Mouse (Mus musculus) hindbrain, embryonic 16.5 days (tissue): ENCODE results near the gene Schip1. TPM values are rescaled to one million over a fixed set of nuclear protein-coding genes. Genes with fewer than 3 reads are reported as not detected.

Experiments used
- ATAC-seq: fragments of 200-750 bp; cut with Nextera tagmentation; 2 replicates; pipeline ENCODE4 v1.8.0; 2017; ENCODE audit warnings: moderate TSS enrichment, moderate library complexity
- H3K27ac ChIP-seq: fragments of 300-500 bp; sonication (generic); 2 replicates; pipeline ENCODE4 v1.5.1; 2014; ENCODE audit warnings: low read depth, mild to moderate bottlenecking, control low read depth, low read length, moderate library complexity
- H3K27me3 ChIP-seq: fragments of 300-500 bp; sonication (generic); replicated peaks from 2 replicates; pipeline ENCODE4 v1.6.1; 2014; ENCODE audit warnings: low read length; ENCODE audit not compliant: control insufficient read depth, insufficient read depth
- H3K36me3 ChIP-seq: fragments of 300-500 bp; sonication (generic); 2 replicates; pipeline ENCODE4 v1.6.1; 2014; ENCODE audit warnings: mild to moderate bottlenecking, low read length, moderate library complexity, mixed read lengths; ENCODE audit not compliant: control insufficient read depth, insufficient read depth
- H3K4me1 ChIP-seq: fragments of 300-500 bp; sonication (generic); 2 replicates; pipeline ENCODE4 v1.6.1; 2014; ENCODE audit warnings: low read depth, low read length; ENCODE audit not compliant: control insufficient read depth, insufficient read depth
- H3K4me2 ChIP-seq: fragments of 300-500 bp; sonication (generic); 2 replicates; pipeline ENCODE4 v1.6.1; 2014; ENCODE audit warnings: mild to moderate bottlenecking, low read length, control low read depth, moderate library complexity
- H3K4me3 ChIP-seq: fragments of 300-500 bp; sonication (generic); 2 replicates; pipeline ENCODE4 v1.5.1; 2014; ENCODE audit warnings: mild to moderate bottlenecking, low read length, control low read depth, moderate library complexity
- H3K9ac ChIP-seq: fragments of 300-500 bp; sonication (generic); 2 replicates; pipeline ENCODE4 v1.6.1; 2014; ENCODE audit warnings: low read depth, mild to moderate bottlenecking, control low read depth, low read length, moderate library complexity
- H3K9me3 ChIP-seq: fragments of 300-500 bp; sonication (generic); 2 replicates; pipeline ENCODE4 v1.6.1; 2014; ENCODE audit warnings: mild to moderate bottlenecking, low read length, moderate library complexity; ENCODE audit not compliant: control insufficient read depth
- WGBS: fragments of 180-500 bp; shearing (Covaris S2); extraction: QIAGEN DNeasy Blood & Tissue Kit; methylation state at CpG from one replicate; pipeline ENCODE4 v1.1.7; 2014; 5-methylcytosine and 5-hydroxymethylcytosine counted together
- polyA plus RNA-seq: library from polyadenylated mRNA; unstranded; fragments of >200 nt; fragmentation: Nextera tagmentation; extraction: Ambion mirVana; gene quantifications from 2 replicates; pipeline ENCODE4 v1.2.1, GENCODE M21; 2015

Gene Schip1
- polyA plus RNA-seq, 1 experiment from 2014 or later = 157 TPM

- Histone ChIP-seq H3K27me3 (no peaks in the 10 kb centered on the region), H3K27ac (no peak overlapping the region), H3K4me1 (no peaks in the 10 kb centered on the region), H3K36me3 (peaks cover 13% of the 10 kb centered on the region; the same call in 1 of the 2 replicates), H3K9me3 (no peaks in the 10 kb centered on the region), H3K9ac (no peak overlapping the region), H3K4me2 (no peak overlapping the region), H3K4me3 (no peak overlapping the region)
- 0 out of 2 replicates have a peak, but pooled peaks have one; percentile 9 for ATAC-seq
- 75% methylated on average over 4 of the region's 4 CpGs for WGBS
Measured at GRCm38 (mm10) chr3:68630261-68630660, 565.7 kb downstream of the Schip1 start.

- no peaks in the 10 kb centered on the region for H3K9me3 ChIP-seq
- 80% methylated on average over 3 of the region's 3 CpGs for WGBS
- H3K9ac ChIP-seq = no peak overlapping the region
- ATAC-seq = no peak
- no peaks in the 10 kb centered on the region for H3K4me1 ChIP-seq
- peaks cover 13% of the 10 kb centered on the region; the same call in 1 of the 2 replicates for H3K36me3 ChIP-seq
- no peak overlapping the region for H3K27ac ChIP-seq
- H3K4me3 ChIP-seq = no peak overlapping the region
- H3K27me3 ChIP-seq = no peaks in the 10 kb centered on the region
- H3K4me2 ChIP-seq = no peak overlapping the region
Measured at GRCm38 (mm10) chr3:68630821-68631220, 566.2 kb downstream of the Schip1 start.

GRCm38 (mm10) chr3:68632714-68633113 lies 568.1 kb downstream of the Schip1 start:
- Histone ChIP-seq H3K4me3 (no peak overlapping the region), H3K27ac (no peak overlapping the region), H3K4me1 (no peaks in the 10 kb centered on the region), H3K9ac (no peak overlapping the region), H3K4me2 (no peak overlapping the region), H3K9me3 (no peaks in the 10 kb centered on the region), H3K36me3 (no peaks in the 10 kb centered on the region; the same call in 1 of the 2 replicates), H3K27me3 (no peaks in the 10 kb centered on the region)
- WGBS = 86% methylated on average over 3 of the region's 3 CpGs
- no peak for ATAC-seq

GRCm38 (mm10) chr3:68633577-68633976 lies 569.0 kb downstream of the Schip1 start:
- 94% methylated on average over 4 of the region's 4 CpGs for WGBS

GRCm38 (mm10) chr3:68637960-68638359 lies 573.4 kb downstream of the Schip1 start:
- Histone ChIP-seq H3K27me3 (no peaks in the 10 kb centered on the region), H3K4me1 (no peaks in the 10 kb centered on the region), H3K36me3 (no peaks in the 10 kb centered on the region), H3K4me2 (no peak overlapping the region), H3K9me3 (no peaks in the 10 kb centered on the region), H3K4me3 (no peak overlapping the region), H3K9ac (no peak overlapping the region), H3K27ac (no peak overlapping the region)
- ATAC-seq = no peak
- WGBS = 24% methylated on average over 7 of the region's 7 CpGs

More at GRCm38 (mm10) chr3:68633577-68633976, 569.0 kb downstream of the Schip1 start:
- H3K4me3 ChIP-seq = no peak overlapping the region
- H3K9ac ChIP-seq = no peak overlapping the region
- H3K9me3 ChIP-seq = no peaks in the 10 kb centered on the region
- H3K27ac ChIP-seq = no peak overlapping the region
- no peaks in the 10 kb centered on the region for H3K27me3 ChIP-seq
- no peak for ATAC-seq
- H3K4me1 ChIP-seq = no peaks in the 10 kb centered on the region
- no peaks in the 10 kb centered on the region for H3K36me3 ChIP-seq
- H3K4me2 ChIP-seq = no peak overlapping the region

GRCm38 (mm10) chr3:68638703-68639102 lies 574.1 kb downstream of the Schip1 start:
- no peak overlapping the region for H3K4me3 ChIP-seq
- WGBS = 92% methylated on average over 1 of the region's 1 CpGs
- no peaks in the 10 kb centered on the region for H3K27me3 ChIP-seq
- no peak overlapping the region for H3K9ac ChIP-seq
- no peaks in the 10 kb centered on the region for H3K9me3 ChIP-seq
- H3K4me1 ChIP-seq = no peaks in the 10 kb centered on the region
- no peak overlapping the region for H3K27ac ChIP-seq
- H3K4me2 ChIP-seq = no peak overlapping the region
- ATAC-seq = no peak
- H3K36me3 ChIP-seq = no peaks in the 10 kb centered on the region

- Histone ChIP-seq H3K9ac (no peak overlapping the region), H3K36me3 (no peaks in the 10 kb centered on the region), H3K27me3 (no peaks in the 10 kb centered on the region), H3K4me3 (no peak overlapping the region), H3K27ac (no peak overlapping the region), H3K4me1 (no peaks in the 10 kb centered on the region), H3K9me3 (no peaks in the 10 kb centered on the region), H3K4me2 (no peak overlapping the region)
- no peak for ATAC-seq
- 89% methylated on average over 7 of the region's 7 CpGs for WGBS
Measured at GRCm38 (mm10) chr3:68642935-68643334, 578.3 kb downstream of the Schip1 start.

GRCm38 (mm10) chr3:68646387-68647130 lies 582.0 kb downstream of the Schip1 start:
- Histone ChIP-seq H3K4me3 (no peak overlapping the region), H3K27ac (no peak overlapping the region), H3K4me2 (no peak overlapping the region), H3K36me3 (no peaks in the 10 kb centered on the region), H3K9me3 (no peaks in the 10 kb centered on the region), H3K9ac (no peak overlapping the region), H3K4me1 (no peaks in the 10 kb centered on the region), H3K27me3 (no peaks in the 10 kb centered on the region)
- ATAC-seq = no peak
- WGBS = 93% methylated on average over 6 of the region's 6 CpGs

- no peak for ATAC-seq
- no peaks in the 10 kb centered on the region for H3K4me1 ChIP-seq
Measured at GRCm38 (mm10) chr3:68647282-68647681, 582.7 kb downstream of the Schip1 start.

More at GRCm38 (mm10) chr3:68647282-68647681, 582.7 kb downstream of the Schip1 start:
- no peaks in the 10 kb centered on the region for H3K9me3 ChIP-seq
- no peak overlapping the region for H3K4me2 ChIP-seq
- no peak overlapping the region for H3K27ac ChIP-seq
- no peak overlapping the region for H3K4me3 ChIP-seq
- no peaks in the 10 kb centered on the region for H3K36me3 ChIP-seq
- H3K9ac ChIP-seq = no peak overlapping the region
- WGBS = 86% methylated on average over 3 of the region's 3 CpGs
- H3K27me3 ChIP-seq = no peaks in the 10 kb centered on the region
